Mouse (Mus musculus): ENCODE data around the gene Ralgds. TPM values are rescaled to one million over a fixed set of nuclear protein-coding genes. Genes with fewer than 3 reads are reported as not detected.
A peak's percentile ranks its signal among the peaks of the same experiment; 100 is the strongest.

The Ralgds gene
- total RNA-seq, 2 experiments from 2014 or later, result 115 to 132 TPM

GRCm38 (mm10) chr2:28547237-28548172 lies 34.6 kb downstream of the Ralgds start:
- peak; percentile 74 to 95 for DNase-seq (ENCODE audit: extremely low spot score in 1 of 2, low spot score in 1 of 2)

GRCm38 (mm10) chr2:28549157-28549556 lies 36.2 kb downstream of the Ralgds start:
- DNase-seq (ENCODE audit: extremely low spot score in 1 of 2, low spot score in 1 of 2), result no peak

- DNase-seq (ENCODE audit: extremely low spot score in 1 of 2, low spot score in 1 of 2), result no peak
Measured at GRCm38 (mm10) chr2:28552301-28552700, 39.4 kb downstream of the Ralgds start.

- no peak for DNase-seq (ENCODE audit: extremely low spot score in 1 of 2, low spot score in 1 of 2)
Measured at GRCm38 (mm10) chr2:28557452-28557851, 44.5 kb downstream of the Ralgds start.

GRCm38 (mm10) chr2:28563303-28563702 lies 50.4 kb downstream of the Ralgds start, which contains the start of gene Cel:
TSS of gene Cel (minus strand) at chr2:28563403.
- no peak for DNase-seq (ENCODE audit: extremely low spot score in 1 of 2, low spot score in 1 of 2)

- no peak for DNase-seq (ENCODE audit: extremely low spot score in 1 of 2, low spot score in 1 of 2)
Measured at GRCm38 (mm10) chr2:28563830-28564229, 50.9 kb downstream of the Ralgds start.

DNA sequence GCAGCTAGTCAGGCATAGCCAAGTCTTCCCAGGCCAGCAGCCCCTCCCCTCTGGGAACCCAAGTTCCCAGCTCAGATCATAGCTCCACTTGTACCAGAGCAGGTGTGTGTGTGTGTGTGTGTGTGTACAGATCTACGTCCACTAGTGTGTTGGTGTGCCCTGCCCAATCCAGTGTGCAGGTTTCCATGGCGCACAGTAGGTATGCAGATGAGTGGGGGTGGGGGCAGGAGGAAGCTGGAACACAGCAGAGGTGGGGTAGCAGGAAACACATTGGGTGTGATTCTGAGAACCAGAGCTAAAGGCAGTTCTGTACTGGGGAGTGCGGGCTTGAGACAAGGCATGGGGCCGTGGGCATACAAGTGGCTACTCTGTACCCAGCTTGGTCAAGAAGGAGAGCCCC lies 51.5 kb downstream of the Ralgds start:
- DNase-seq (ENCODE audit: extremely low spot score in 1 of 2, low spot score in 1 of 2), result no peak

DNA sequence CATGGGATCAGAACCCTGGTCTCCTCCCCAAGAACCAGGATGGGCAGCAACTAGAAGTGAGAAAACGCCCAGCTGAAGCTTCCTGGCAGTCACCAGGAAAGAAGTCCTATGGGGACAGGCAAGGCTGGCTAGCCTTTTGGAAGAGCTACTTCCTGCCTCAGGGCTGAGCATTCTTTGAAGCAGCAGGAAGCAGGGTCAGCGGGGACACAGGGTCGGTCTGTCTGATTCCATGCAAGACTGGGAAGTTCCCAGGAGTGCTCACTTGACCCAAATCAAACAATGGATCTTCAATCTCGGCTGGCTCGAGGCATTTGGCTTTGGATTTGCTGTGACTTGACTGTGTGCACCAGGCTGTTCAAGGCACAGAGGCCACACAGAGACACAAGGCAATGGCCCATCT lies 53.6 kb downstream of the Ralgds start:
- no peak for DNase-seq (ENCODE audit: extremely low spot score in 1 of 2, low spot score in 1 of 2)

DNA sequence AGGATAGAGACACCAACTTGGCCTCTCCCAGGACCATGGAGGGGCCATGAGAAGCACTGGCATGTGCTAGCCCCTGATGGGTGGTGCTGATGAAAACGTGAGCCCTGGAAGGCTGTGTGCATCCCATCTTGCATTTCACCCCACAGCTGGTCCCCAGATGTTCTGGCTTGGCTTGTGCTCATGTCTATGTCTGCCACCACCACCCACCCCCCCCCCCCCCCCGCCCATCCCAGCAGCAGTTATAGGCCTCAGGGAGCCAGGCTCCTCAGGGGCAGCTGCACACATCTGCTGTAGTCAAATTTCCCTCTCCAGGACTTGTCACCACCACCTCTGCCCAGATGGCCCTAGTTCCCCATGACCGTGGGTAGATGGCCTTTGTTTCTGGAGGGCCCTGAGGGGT lies 57.0 kb downstream of the Ralgds start:
- no peak for DNase-seq (ENCODE audit: extremely low spot score in 1 of 2, low spot score in 1 of 2)

GRCm38 (mm10) chr2:28575341-28575740 lies 62.4 kb downstream of the Ralgds start:
- no peak for DNase-seq (ENCODE audit: extremely low spot score in 1 of 2, low spot score in 1 of 2)

DNA sequence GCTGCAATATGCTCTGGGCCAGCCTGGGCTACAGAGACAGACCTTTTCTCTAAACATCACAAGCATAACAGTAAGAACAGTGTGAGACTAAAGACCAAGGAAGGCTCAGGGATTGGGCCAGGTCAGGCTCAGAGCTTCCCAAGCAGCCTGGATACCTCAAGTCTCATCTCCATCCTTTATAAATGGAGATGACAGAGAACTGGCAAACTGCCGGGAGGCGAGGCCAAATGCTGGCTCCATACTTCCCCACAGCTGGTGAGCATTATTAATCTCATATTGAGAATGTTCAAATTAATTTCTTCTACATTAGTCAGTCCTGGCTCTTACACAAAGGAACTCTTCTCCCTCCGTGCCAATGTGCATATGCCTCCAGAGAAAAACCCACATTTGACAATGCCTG lies 63.9 kb downstream of the Ralgds start:
- peak in 1 of 2 experiments; percentile 39 for DNase-seq (ENCODE audit: extremely low spot score in 1 of 2, low spot score in 1 of 2)

DNA sequence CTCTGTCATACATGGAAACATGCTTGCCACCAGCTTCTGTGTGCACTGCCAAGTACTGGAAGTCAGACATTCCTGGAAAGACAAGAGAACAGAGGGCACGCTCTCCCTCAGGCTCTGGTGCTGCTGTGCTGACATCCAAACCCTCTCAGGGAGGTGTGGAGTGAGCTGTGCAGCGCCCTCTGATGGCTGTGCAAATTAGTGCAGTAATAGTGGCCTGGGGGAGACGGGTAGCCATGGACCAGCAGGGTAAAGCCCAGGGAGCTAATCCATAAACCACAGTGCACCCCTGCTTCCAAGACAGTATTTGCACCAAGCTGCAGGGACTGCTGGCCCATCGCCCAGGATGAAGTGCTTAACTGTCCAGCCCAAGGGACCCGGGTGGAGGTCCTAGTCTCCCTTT lies 65.1 kb downstream of the Ralgds start:
- peak in 1 of 2 experiments; percentile 54 for DNase-seq (ENCODE audit: extremely low spot score in 1 of 2, low spot score in 1 of 2)

GRCm38 (mm10) chr2:28582647-28583353 lies 69.9 kb downstream of the Ralgds start:
- DNase-seq (ENCODE audit: extremely low spot score in 1 of 2, low spot score in 1 of 2), result peak; percentile 90 to 92

DNA sequence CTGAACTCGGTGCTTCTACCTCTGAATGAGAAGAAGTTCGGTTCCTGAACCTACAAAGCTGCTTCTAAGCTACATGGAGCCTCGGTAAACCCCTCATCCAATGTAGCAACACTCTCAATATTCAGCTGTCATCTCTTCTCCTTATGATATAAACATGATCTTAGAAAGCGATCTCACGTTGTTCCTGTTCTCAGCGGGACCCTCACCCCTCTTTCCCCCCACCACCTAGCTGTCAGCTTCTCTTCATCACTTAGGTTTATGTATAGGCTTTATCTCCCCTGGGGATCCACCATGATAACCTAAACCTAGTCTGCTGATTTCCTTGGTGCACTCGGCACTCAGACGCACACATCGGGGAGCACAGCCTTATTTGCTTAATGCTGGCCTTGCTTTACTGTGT lies 70.7 kb downstream of the Ralgds start, which contains the start of gene Gtf3c5:
TSS of gene Gtf3c5 (minus strand) at position 101 of the 400 bp plus-strand sequence.
- DNase-seq (ENCODE audit: extremely low spot score in 1 of 2, low spot score in 1 of 2), result no peak

DNA sequence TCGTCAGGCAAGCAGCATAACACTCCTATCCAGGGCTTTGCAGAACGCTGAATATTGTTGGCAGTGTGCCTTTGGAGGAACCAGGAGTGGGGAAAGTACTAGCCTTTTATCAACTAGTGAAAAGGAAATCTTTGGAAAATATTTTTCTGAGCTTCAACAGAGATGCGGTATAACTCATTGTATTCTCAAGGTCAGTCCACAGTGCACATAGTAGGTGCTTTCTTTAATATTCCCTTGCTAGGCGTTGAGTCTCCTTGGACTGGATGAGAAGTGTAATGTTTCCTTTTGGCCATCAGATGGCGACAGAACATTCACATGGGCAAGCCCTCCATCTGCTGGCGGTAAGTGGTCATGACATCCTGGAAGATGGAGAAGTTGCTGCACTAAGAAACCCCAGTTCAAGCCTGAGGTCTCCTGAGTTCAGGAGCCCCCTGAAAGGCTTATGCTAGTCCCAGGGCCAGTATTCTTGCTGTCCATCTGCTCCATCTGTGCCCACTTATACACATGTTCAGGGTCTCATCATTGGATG lies 72.2 kb downstream of the Ralgds start:
- DNase-seq (ENCODE audit: extremely low spot score in 1 of 2, low spot score in 1 of 2), result peak in 1 of 2 experiments; percentile 73

DNA sequence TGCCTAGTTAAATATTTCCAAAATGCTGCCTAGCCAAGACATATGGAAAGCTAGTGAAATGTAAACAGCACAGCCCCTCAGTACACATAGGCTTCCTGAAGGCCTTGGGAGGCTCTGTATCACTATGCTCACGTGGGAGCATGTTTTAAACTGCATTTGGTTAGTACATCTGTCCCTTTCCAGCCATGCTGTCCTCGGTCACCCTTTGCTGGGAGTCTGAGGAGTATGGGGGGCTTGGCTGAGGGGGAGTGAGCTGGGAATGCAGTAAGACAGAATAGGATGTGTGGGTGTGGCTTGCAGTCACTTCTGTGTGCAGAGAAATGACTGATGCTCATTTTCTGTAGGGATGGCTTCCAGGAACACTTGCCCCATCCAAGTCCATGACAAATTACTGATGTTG lies 72.8 kb downstream of the Ralgds start:
- DNase-seq (ENCODE audit: extremely low spot score in 1 of 2, low spot score in 1 of 2), result no peak

GRCm38 (mm10) chr2:28588574-28588973 lies 75.6 kb downstream of the Ralgds start:
- no peak for DNase-seq (ENCODE audit: extremely low spot score in 1 of 2, low spot score in 1 of 2)

DNA sequence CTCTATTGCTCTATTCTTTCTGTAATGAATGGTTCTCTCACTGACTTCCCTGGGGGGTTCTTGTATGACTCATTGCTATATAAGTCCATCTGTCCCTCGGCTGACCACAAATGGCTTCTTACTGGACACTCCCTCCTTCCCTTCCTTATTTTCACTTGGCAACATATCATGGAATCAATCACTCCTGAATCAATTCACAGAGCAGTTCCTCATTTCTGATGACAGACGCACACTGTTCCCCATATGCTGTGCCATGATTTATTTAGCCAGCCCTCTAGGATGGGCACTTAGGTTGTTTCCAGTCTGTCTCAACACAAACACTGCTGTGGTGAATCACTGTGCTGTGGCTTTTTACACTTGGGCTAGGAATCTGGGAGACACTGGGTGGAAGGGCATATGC lies 78.6 kb downstream of the Ralgds start:
- DNase-seq (ENCODE audit: extremely low spot score in 1 of 2, low spot score in 1 of 2), result no peak

- peak in 1 of 2 experiments; percentile 57 for DNase-seq (ENCODE audit: extremely low spot score in 1 of 2, low spot score in 1 of 2)
Measured at GRCm38 (mm10) chr2:28592809-28593208, 79.9 kb downstream of the Ralgds start.

DNA sequence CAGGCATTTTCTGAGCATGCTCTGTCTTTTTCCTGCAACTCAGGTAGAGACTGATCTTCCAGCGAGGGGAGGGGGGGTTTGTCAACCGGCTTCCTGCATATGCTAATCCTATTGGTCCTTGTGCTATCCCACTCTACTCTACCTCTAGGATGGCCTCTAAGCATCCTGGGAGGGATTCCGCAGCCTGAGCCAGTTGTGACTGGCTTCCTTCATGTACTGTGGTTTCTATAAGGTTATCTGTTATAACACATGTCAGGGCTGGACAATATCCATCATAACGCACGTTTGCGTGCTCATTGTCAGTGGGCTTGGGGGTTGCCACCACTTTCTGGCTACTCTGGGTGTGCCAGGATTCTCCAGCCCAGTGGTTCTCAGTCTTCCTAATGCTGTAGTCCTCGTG lies 83.1 kb downstream of the Ralgds start:
- no peak for DNase-seq (ENCODE audit: extremely low spot score in 1 of 2, low spot score in 1 of 2)

GRCm38 (mm10) chr2:28596998-28597397 lies 84.1 kb downstream of the Ralgds start:
- DNase-seq (ENCODE audit: extremely low spot score in 1 of 2, low spot score in 1 of 2), result no peak

All from layer of hippocampus, postnatal 25 days (tissue).